Mouse (Mus musculus): ENCODE measurements at regions not wholly inside any gene's neighbourhood (a gene's known extent, or its start where the extent isn't known, plus 50 kb on each side); places are given as distances from the start of the nearest gene placed in this dataset.
A peak's percentile ranks its signal among the peaks of the same experiment; 100 is the strongest.
"Not testable (repeated sequence)": the region's sequence is repeated elsewhere in the genome, so short reads cannot be mapped to it uniquely, and the experiment has no call there.

GRCm38 (mm10) chr13:81022410-81022809 lies 139.2 kb downstream of the Arrdc3 start:
- Histone ChIP-seq H3K4me1 (ENCODE audit: control insufficient read depth in 1 of 2, insufficient read depth in 2 of 2) (peaks cover 0 to 5% of the 10 kb centered on the region in 2 experiments; a peak in 1 of 4 replicates), H3K9me3 (replicated peaks; ENCODE audit: low read length) (no peaks in the 10 kb centered on the region), H3K27me3 (replicated peaks) (no peaks in the 10 kb centered on the region), H3K4me2 (ENCODE audit: insufficient read depth, low read depth, poor library complexity, severe bottlenecking) (no peak overlapping the region), H3K27ac (ENCODE audit: insufficient read depth, low read depth) (no peak overlapping the region), H3K9ac (ENCODE audit: insufficient read depth, low read depth) (no peak overlapping the region), H3K36me3 (replicated peaks in 1 of 2; ENCODE audit: control insufficient read depth in 1 of 2, insufficient read depth in 1 of 2, low read length in 1 of 2) (no peaks in the 10 kb centered on the region), H3K79me2 (replicated peaks; ENCODE audit: control insufficient read depth, extremely low read depth, insufficient read depth, poor library complexity, severe bottlenecking) (no peaks in the 10 kb centered on the region; the same call in 1 of the 2 replicates), H3K4me3 (replicated peaks in 1 of 3; ENCODE audit: low read depth in 2 of 3, low read length in 2 of 3, poor library complexity in 1 of 3) (no peak overlapping the region)
- TF ChIP-seq MAFK (IDR thresholded peaks at IDR 0.05; ENCODE audit: insufficient replicate concordance, low read length) = no peak
- TF ChIP-seq CTCF (conservative IDR thresholded peaks at IDR 0.05 in 1 of 2, IDR thresholded peaks at IDR 0.05 in 1 of 2; ENCODE audit: low read depth in 2 of 2, low read length in 2 of 2) = peak in 1 of 2 experiments; percentile 43; a peak in 2 of 4 replicates
- peak; percentile 7 for TF ChIP-seq RAD21 (IDR thresholded peaks at IDR 0.05; ENCODE audit: low read depth, low read length)
- TF ChIP-seq SMC3 (IDR thresholded peaks at IDR 0.05; ENCODE audit: low read depth, low read length) = peak; percentile 32
- no peak for TF ChIP-seq NELFE (IDR thresholded peaks at IDR 0.05; ENCODE audit: low read depth, low read length)
- DNase-seq (ENCODE audit: extremely low read depth) = no peak
- dilution Hi-C loops (cut with MboI; ENCODE audit: extremely low pct_ligation_motif_present, extremely low pct_unique_long_range_greater_than_20kb, low sequenced_read_pairs) = no loop called here
- in situ Hi-C loops (cut with MboI; ENCODE audit: low pct_ligation_motif_present, low pct_unique_long_range_greater_than_20kb, low sequenced_read_pairs) = no loop called here

GRCm38 (mm10) chr13:81025241-81025760 lies 142.1 kb downstream of the Arrdc3 start:
- H3K79me2 ChIP-seq (replicated peaks; ENCODE audit: control insufficient read depth, extremely low read depth, insufficient read depth, poor library complexity, severe bottlenecking); H3K9me3 ChIP-seq (replicated peaks; ENCODE audit: low read length); H3K36me3 ChIP-seq (replicated peaks in 1 of 2; ENCODE audit: control insufficient read depth in 1 of 2, insufficient read depth in 1 of 2, low read length in 1 of 2); H3K27me3 ChIP-seq (replicated peaks); H3K4me1 ChIP-seq (ENCODE audit: control insufficient read depth in 1 of 2, insufficient read depth in 2 of 2); in situ Hi-C loops (cut with MboI; ENCODE audit: low pct_ligation_motif_present, low pct_unique_long_range_greater_than_20kb, low sequenced_read_pairs); dilution Hi-C loops (cut with MboI; ENCODE audit: extremely low pct_ligation_motif_present, extremely low pct_unique_long_range_greater_than_20kb, low sequenced_read_pairs): not testable (repeated sequence)
- peak overlapping the region; percentile 34 for H3K27ac ChIP-seq (ENCODE audit: insufficient read depth, low read depth)
- H3K4me3 ChIP-seq (replicated peaks in 1 of 3; ENCODE audit: low read depth in 2 of 3, low read length in 2 of 3, poor library complexity in 1 of 3) = peak overlapping the region in 2 of 3 experiments; percentile 35 to 56
- TF ChIP-seq POLR2A (IDR thresholded peaks at IDR 0.05; ENCODE audit: low read depth, low read length) (peak; percentile 36; the same call in 1 of the 2 replicates), IRF4 (IDR thresholded peaks at IDR 0.05; ENCODE audit: low read depth, low read length) (peak; percentile 60; the same call in 1 of the 2 replicates)
- H3K4me2 ChIP-seq (ENCODE audit: insufficient read depth, low read depth, poor library complexity, severe bottlenecking) = peak overlapping the region; percentile 60
- peak; percentile 62 for DNase-seq (ENCODE audit: extremely low read depth)
- peak overlapping the region; percentile 82 for H3K9ac ChIP-seq (ENCODE audit: insufficient read depth, low read depth)

- dilution Hi-C loops (cut with MboI; ENCODE audit: extremely low pct_ligation_motif_present, extremely low pct_unique_long_range_greater_than_20kb, low sequenced_read_pairs) = no loop called here
- Histone ChIP-seq H3K9me3 (replicated peaks; ENCODE audit: low read length) (no peaks in the 10 kb centered on the region), H3K79me2 (replicated peaks; ENCODE audit: control insufficient read depth, extremely low read depth, insufficient read depth, poor library complexity, severe bottlenecking) (no peaks in the 10 kb centered on the region; the same call in 1 of the 2 replicates), H3K4me2 (ENCODE audit: insufficient read depth, low read depth, poor library complexity, severe bottlenecking) (no peak overlapping the region), H3K4me1 (ENCODE audit: control insufficient read depth in 1 of 2, insufficient read depth in 2 of 2) (peaks cover 4 to 8% of the 10 kb centered on the region in 2 experiments; a peak in 2 of 4 replicates), H3K9ac (ENCODE audit: insufficient read depth, low read depth) (no peak overlapping the region), H3K27ac (ENCODE audit: insufficient read depth, low read depth) (no peak overlapping the region), H3K27me3 (replicated peaks) (no peaks in the 10 kb centered on the region), H3K4me3 (replicated peaks in 1 of 3; ENCODE audit: low read depth in 2 of 3, low read length in 2 of 3, poor library complexity in 1 of 3) (no peak overlapping the region), H3K36me3 (replicated peaks in 1 of 2; ENCODE audit: control insufficient read depth in 1 of 2, insufficient read depth in 1 of 2, low read length in 1 of 2) (peaks cover 0 to 4% of the 10 kb centered on the region in 2 experiments)
- in situ Hi-C loops (cut with MboI; ENCODE audit: low pct_ligation_motif_present, low pct_unique_long_range_greater_than_20kb, low sequenced_read_pairs) = no loop called here
- no peak for DNase-seq (ENCODE audit: extremely low read depth)
- TF ChIP-seq EP300 (IDR thresholded peaks at IDR 0.05; ENCODE audit: low read length) (no peak), UBTF (IDR thresholded peaks at IDR 0.05; ENCODE audit: low read depth, low read length) (no peak), SIN3A (IDR thresholded peaks at IDR 0.05; ENCODE audit: low read length) (no peak), USF1 (IDR thresholded peaks at IDR 0.05; ENCODE audit: low read depth, low read length) (no peak)
Measured at GRCm38 (mm10) chr13:81037316-81037715, 154.1 kb downstream of the Arrdc3 start.

All from CH12.LX (cell line).